Mouse (Mus musculus): ENCODE results near the gene Tubb5. TPM values are rescaled to one million over a fixed set of nuclear protein-coding genes. Genes with fewer than 3 reads are reported as not detected.

Gene Tubb5
- polyA plus RNA-seq, 1 experiment from 2014 or later: 923 TPM

GRCm38 (mm10) chr17:35813653-35814052 is 24.5 kb downstream of the Tubb5 start:
- DNase-seq (ENCODE audit: low spot score) (no peak), ATAC-seq (replicated peaks; ENCODE audit: low FRiP score, low TSS enrichment, low read depth) (no peak; the same call in 1 of the 2 replicates)
- Histone ChIP-seq H3K27ac (ENCODE audit: low read depth) (peak overlapping the region; percentile 72), H3K4me1 (replicated peaks; ENCODE audit: control insufficient read depth, insufficient read depth, low read length) (peaks cover 31% of the 10 kb centered on the region), H3K4me3 (ENCODE audit: low read depth, low read length) (no peak overlapping the region), H3K9me3 (ENCODE audit: control insufficient read depth, low read length) (no peaks in the 10 kb centered on the region), H3K27me3 (replicated peaks; ENCODE audit: control insufficient read depth, insufficient read depth, low read length) (no peaks in the 10 kb centered on the region), H3K9ac (ENCODE audit: low read length) (no peak overlapping the region), H3K4me2 (ENCODE audit: low read length) (no peak overlapping the region), H3K36me3 (ENCODE audit: control insufficient read depth, insufficient read depth, low read length) (no peaks in the 10 kb centered on the region)
- 70% methylated on average over 7 of the region's 7 CpGs for WGBS

GRCm38 (mm10) chr17:35813245-35813647 is 24.9 kb downstream of the Tubb5 start:
- no peak overlapping the region for H3K4me3 ChIP-seq (ENCODE audit: low read depth, low read length)
- WGBS: 39% methylated on average over 7 of the region's 7 CpGs
- no peak overlapping the region for H3K4me2 ChIP-seq (ENCODE audit: low read length)
- ATAC-seq (replicated peaks; ENCODE audit: low FRiP score, low TSS enrichment, low read depth) (peak; percentile 10; the same call in 1 of the 2 replicates), DNase-seq (ENCODE audit: low spot score) (no peak)
- no peak overlapping the region for H3K9ac ChIP-seq (ENCODE audit: low read length)
- no peaks in the 10 kb centered on the region for H3K27me3 ChIP-seq (replicated peaks; ENCODE audit: control insufficient read depth, insufficient read depth, low read length)
- H3K9me3 ChIP-seq (ENCODE audit: control insufficient read depth, low read length): no peaks in the 10 kb centered on the region
- H3K27ac ChIP-seq (ENCODE audit: low read depth): peak overlapping the region; percentile 72
- peaks cover 31% of the 10 kb centered on the region for H3K4me1 ChIP-seq (replicated peaks; ENCODE audit: control insufficient read depth, insufficient read depth, low read length)
- no peaks in the 10 kb centered on the region for H3K36me3 ChIP-seq (ENCODE audit: control insufficient read depth, insufficient read depth, low read length)

GRCm38 (mm10) chr17:35812736-35813135 is 25.4 kb downstream of the Tubb5 start:
- Histone ChIP-seq H3K4me3 (ENCODE audit: low read depth, low read length) (no peak overlapping the region), H3K9me3 (ENCODE audit: control insufficient read depth, low read length) (no peaks in the 10 kb centered on the region), H3K4me2 (ENCODE audit: low read length) (no peak overlapping the region), H3K9ac (ENCODE audit: low read length) (no peak overlapping the region), H3K4me1 (replicated peaks; ENCODE audit: control insufficient read depth, insufficient read depth, low read length) (peaks cover 31% of the 10 kb centered on the region), H3K27me3 (replicated peaks; ENCODE audit: control insufficient read depth, insufficient read depth, low read length) (no peaks in the 10 kb centered on the region), H3K27ac (ENCODE audit: low read depth) (peak overlapping the region; percentile 72), H3K36me3 (ENCODE audit: control insufficient read depth, insufficient read depth, low read length) (no peaks in the 10 kb centered on the region)
- ATAC-seq (replicated peaks; ENCODE audit: low FRiP score, low TSS enrichment, low read depth) (no peak; the same call in 1 of the 2 replicates), DNase-seq (ENCODE audit: low spot score) (no peak)
- 62% methylated on average over 6 of the region's 6 CpGs for WGBS

- no peak for ATAC-seq (replicated peaks; ENCODE audit: low FRiP score, low TSS enrichment, low read depth)
- no peaks in the 10 kb centered on the region for H3K36me3 ChIP-seq (ENCODE audit: control insufficient read depth, insufficient read depth, low read length)
- no peak for DNase-seq (ENCODE audit: low spot score)
- H3K4me3 ChIP-seq (ENCODE audit: low read depth, low read length): no peak overlapping the region
- no peaks in the 10 kb centered on the region for H3K27me3 ChIP-seq (replicated peaks; ENCODE audit: control insufficient read depth, insufficient read depth, low read length)
- no peaks in the 10 kb centered on the region for H3K9me3 ChIP-seq (ENCODE audit: control insufficient read depth, low read length)
- no peak overlapping the region for H3K4me2 ChIP-seq (ENCODE audit: low read length)
- peaks cover 28% of the 10 kb centered on the region for H3K4me1 ChIP-seq (replicated peaks; ENCODE audit: control insufficient read depth, insufficient read depth, low read length)
- 80% methylated on average over 5 of the region's 5 CpGs for WGBS
- H3K27ac ChIP-seq (ENCODE audit: low read depth): peak overlapping the region; percentile 72; the same call in 1 of the 2 replicates
- H3K9ac ChIP-seq (ENCODE audit: low read length): no peak overlapping the region
These were observed 25.8 kb downstream of the Tubb5 start for GRCm38 (mm10) chr17:35812307-35812706.

GRCm38 (mm10) chr17:35810900-35811648 is 27.0 kb downstream of the Tubb5 start:
- Histone ChIP-seq H3K4me1 (replicated peaks; ENCODE audit: control insufficient read depth, insufficient read depth, low read length) (peaks cover 18% of the 10 kb centered on the region), H3K36me3 (ENCODE audit: control insufficient read depth, insufficient read depth, low read length) (no peaks in the 10 kb centered on the region), H3K27ac (ENCODE audit: low read depth) (no peak overlapping the region), H3K9ac (ENCODE audit: low read length) (no peak overlapping the region), H3K4me2 (ENCODE audit: low read length) (no peak overlapping the region), H3K9me3 (ENCODE audit: control insufficient read depth, low read length) (no peaks in the 10 kb centered on the region), H3K4me3 (ENCODE audit: low read depth, low read length) (no peak overlapping the region), H3K27me3 (replicated peaks; ENCODE audit: control insufficient read depth, insufficient read depth, low read length) (no peaks in the 10 kb centered on the region)
- WGBS: 80% methylated on average over 5 of the region's 5 CpGs
- ATAC-seq (replicated peaks; ENCODE audit: low FRiP score, low TSS enrichment, low read depth) (no peak), DNase-seq (ENCODE audit: low spot score) (no peak)

GRCm38 (mm10) chr17:35809395-35809794 is 28.7 kb downstream of the Tubb5 start:
- ATAC-seq (replicated peaks; ENCODE audit: low FRiP score, low TSS enrichment, low read depth): no peak
- no peak for DNase-seq (ENCODE audit: low spot score)
- no peaks in the 10 kb centered on the region for H3K27me3 ChIP-seq (replicated peaks; ENCODE audit: control insufficient read depth, insufficient read depth, low read length)
- no peaks in the 10 kb centered on the region for H3K9me3 ChIP-seq (ENCODE audit: control insufficient read depth, low read length)
- no peak overlapping the region for H3K9ac ChIP-seq (ENCODE audit: low read length)
- H3K4me2 ChIP-seq (ENCODE audit: low read length): no peak overlapping the region
- H3K4me1 ChIP-seq (replicated peaks; ENCODE audit: control insufficient read depth, insufficient read depth, low read length): peaks cover 10% of the 10 kb centered on the region
- no peaks in the 10 kb centered on the region for H3K36me3 ChIP-seq (ENCODE audit: control insufficient read depth, insufficient read depth, low read length)
- no peak overlapping the region for H3K4me3 ChIP-seq (ENCODE audit: low read depth, low read length)
- WGBS: 90% methylated on average over 11 of the region's 11 CpGs
- no peak overlapping the region for H3K27ac ChIP-seq (ENCODE audit: low read depth)

- ATAC-seq (replicated peaks; ENCODE audit: low FRiP score, low TSS enrichment, low read depth) (no peak), DNase-seq (ENCODE audit: low spot score) (no peak)
- Histone ChIP-seq H3K36me3 (ENCODE audit: control insufficient read depth, insufficient read depth, low read length) (no peaks in the 10 kb centered on the region), H3K4me3 (ENCODE audit: low read depth, low read length) (no peak overlapping the region), H3K27ac (ENCODE audit: low read depth) (no peak overlapping the region), H3K9me3 (ENCODE audit: control insufficient read depth, low read length) (no peaks in the 10 kb centered on the region), H3K27me3 (replicated peaks; ENCODE audit: control insufficient read depth, insufficient read depth, low read length) (no peaks in the 10 kb centered on the region), H3K4me1 (replicated peaks; ENCODE audit: control insufficient read depth, insufficient read depth, low read length) (peaks cover under 1% of the 10 kb centered on the region), H3K4me2 (ENCODE audit: low read length) (no peak overlapping the region), H3K9ac (ENCODE audit: low read length) (no peak overlapping the region)
- 79% methylated on average over 9 of the region's 9 CpGs for WGBS
These were observed 30.0 kb downstream of the Tubb5 start for GRCm38 (mm10) chr17:35808073-35808472.

- Histone ChIP-seq H3K27ac (ENCODE audit: low read depth) (no peak overlapping the region), H3K9me3 (ENCODE audit: control insufficient read depth, low read length) (no peaks in the 10 kb centered on the region), H3K36me3 (ENCODE audit: control insufficient read depth, insufficient read depth, low read length) (no peaks in the 10 kb centered on the region), H3K4me2 (ENCODE audit: low read length) (no peak overlapping the region), H3K4me1 (replicated peaks; ENCODE audit: control insufficient read depth, insufficient read depth, low read length) (no peaks in the 10 kb centered on the region), H3K4me3 (ENCODE audit: low read depth, low read length) (no peak overlapping the region), H3K27me3 (replicated peaks; ENCODE audit: control insufficient read depth, insufficient read depth, low read length) (no peaks in the 10 kb centered on the region), H3K9ac (ENCODE audit: low read length) (no peak overlapping the region)
- DNase-seq (ENCODE audit: low spot score): no peak
- WGBS: 51% methylated on average over 4 of the region's 4 CpGs
- no peak for ATAC-seq (replicated peaks; ENCODE audit: low FRiP score, low TSS enrichment, low read depth)
These were observed 34.2 kb downstream of the Tubb5 start for GRCm38 (mm10) chr17:35803858-35804399.

- H3K4me2 ChIP-seq (ENCODE audit: low read length): no peak overlapping the region
- no peak overlapping the region for H3K4me3 ChIP-seq (ENCODE audit: low read depth, low read length)
- no peak for DNase-seq (ENCODE audit: low spot score)
- H3K27me3 ChIP-seq (replicated peaks; ENCODE audit: control insufficient read depth, insufficient read depth, low read length): no peaks in the 10 kb centered on the region
- ATAC-seq (replicated peaks; ENCODE audit: low FRiP score, low TSS enrichment, low read depth): no peak
- H3K36me3 ChIP-seq (ENCODE audit: control insufficient read depth, insufficient read depth, low read length): no peaks in the 10 kb centered on the region
- no peaks in the 10 kb centered on the region for H3K4me1 ChIP-seq (replicated peaks; ENCODE audit: control insufficient read depth, insufficient read depth, low read length)
- H3K9ac ChIP-seq (ENCODE audit: low read length): no peak overlapping the region
- H3K27ac ChIP-seq (ENCODE audit: low read depth): no peak overlapping the region
- no peaks in the 10 kb centered on the region for H3K9me3 ChIP-seq (ENCODE audit: control insufficient read depth, low read length)
- WGBS: 34% methylated on average over 6 of the region's 6 CpGs
These were observed 35.1 kb downstream of the Tubb5 start for GRCm38 (mm10) chr17:35803020-35803419.
